Mouse (Mus musculus): ENCODE data around the gene Cd276.
"Not testable (repeated sequence)": the region's sequence is repeated elsewhere in the genome, so short reads cannot be mapped to it uniquely, and the experiment has no call there.

- not testable (repeated sequence) for TF ChIP-seq CHD2 (IDR thresholded peaks at IDR 0.05; ENCODE audit: low read depth, low read length); ZC3H11A (IDR thresholded peaks at IDR 0.05; ENCODE audit: borderline replicate concordance, low read depth, low read length); MAFK (IDR thresholded peaks at IDR 0.05; ENCODE audit: insufficient read depth, low read depth, low read length)
- TF ChIP-seq ZNF384 (IDR thresholded peaks at IDR 0.05; ENCODE audit: low read depth, low read length): peak; percentile 61; the same call in 1 of the 2 replicates
Measured at GRCm38 (mm10) chr9:58580453-58581195, 25.4 kb upstream of the Cd276 start.

All from ES-E14 (cell line).